In genomic region chrX:162902040-162902734, GRCm38 (mm10) we compare ENCODE assay signal across 8 mouse cellular contexts. TPM values are rescaled to one million over a fixed set of nuclear protein-coding genes. Genes with fewer than 3 reads are reported as not detected.
DNase-seq lines count a peak whose midpoint lies in the region; ATAC-seq and TF ChIP-seq lines count a peak whose summit lies in the region.

No protein-coding gene starts in this region.

- H3K36me3 ChIP-seq in limb, embryonic 12.5 days, result no peaks in the 10 kb centered on the region
- no peaks in the 10 kb centered on the region for H3K36me3 ChIP-seq in midbrain, embryonic 12.5 days
- no peaks in the 10 kb centered on the region for H3K36me3 ChIP-seq in small intestine, adult 2 months (ENCODE audit: control insufficient read depth, insufficient read depth, low read length)

- H3K9me3 ChIP-seq in limb, embryonic 12.5 days, result no peaks in the 10 kb centered on the region
- H3K9me3 ChIP-seq in midbrain, embryonic 12.5 days, result no peaks in the 10 kb centered on the region

- H3K4me2 ChIP-seq in limb, embryonic 12.5 days, result peak overlapping the region; percentile 52
- peak overlapping the region; percentile 63 for H3K4me2 ChIP-seq in midbrain, embryonic 12.5 days (replicated peaks)

- peaks cover 9% of the 10 kb centered on the region for H3K27me3 ChIP-seq in limb, embryonic 12.5 days
- peaks cover 4% of the 10 kb centered on the region; the same call in 1 of the 2 replicates for H3K27me3 ChIP-seq in midbrain, embryonic 12.5 days
- H3K27me3 ChIP-seq in small intestine, adult 2 months (ENCODE audit: control insufficient read depth, insufficient read depth, low read length), result no peaks in the 10 kb centered on the region

- H3K4me3 ChIP-seq in limb, embryonic 12.5 days (replicated peaks), result peak overlapping the region; percentile 60
- H3K4me3 ChIP-seq in midbrain, embryonic 12.5 days, result peak overlapping the region; percentile 59
- peak overlapping the region; percentile 100 for H3K4me3 ChIP-seq in small intestine, adult 2 months (ENCODE audit: low read depth, low read length)

- H3K9ac ChIP-seq in limb, embryonic 12.5 days (replicated peaks), result peak overlapping the region; percentile 68
- peak overlapping the region; percentile 66 for H3K9ac ChIP-seq in midbrain, embryonic 12.5 days (replicated peaks)

- peak; percentile 28 to 51 for DNase-seq in left cerebral cortex, adult 18-20 months (ENCODE audit: low spot score in 2 of 2)
- no peak for DNase-seq in left cerebral cortex, adult 11 months (ENCODE audit: low spot score)
- DNase-seq in embryo, embryonic 9.5 days (ENCODE audit: extremely low spot score), result peak; percentile 6
- peak; percentile 67 for DNase-seq in kidney, adult 18-20 months

- peak overlapping the region; percentile 85 for H3K27ac ChIP-seq in limb, embryonic 12.5 days
- peak overlapping the region; percentile 30; the same call in 1 of the 2 replicates for H3K27ac ChIP-seq in midbrain, embryonic 12.5 days (replicated peaks)
- H3K27ac ChIP-seq in small intestine, adult 2 months (ENCODE audit: insufficient read depth, low read depth, low read length), result peak overlapping the region; percentile 72

- no peak for TF ChIP-seq POLR2A in small intestine, adult 2 months (IDR thresholded peaks at IDR 0.05; ENCODE audit: low read depth, low read length)

- ATAC-seq in granulocyte monocyte progenitor cell, adult 5-6 weeks (replicated peaks; ENCODE audit: poor library complexity, severe bottlenecking), result peak; percentile 81
- ATAC-seq in limb, embryonic 12.5 days (ENCODE audit: insufficient number of reproducible peaks, insufficient read depth, low FRiP score, low TSS enrichment, low read depth), result peak; percentile 67
- ATAC-seq in midbrain, embryonic 12.5 days (ENCODE audit: low FRiP score, low read depth), result peak; percentile 75

- 22% methylated on average over 29 of the region's 29 CpGs for WGBS in limb, embryonic 12.5 days
- 27% methylated on average over 29 of the region's 29 CpGs for WGBS in midbrain, embryonic 12.5 days
- WGBS in small intestine, adult 2 months, result 10% methylated on average over 29 of the region's 29 CpGs

- H3K4me1 ChIP-seq in limb, embryonic 12.5 days (replicated peaks), result no peaks in the 10 kb centered on the region
- peaks cover 3% of the 10 kb centered on the region; the same call in 1 of the 2 replicates for H3K4me1 ChIP-seq in midbrain, embryonic 12.5 days
- H3K4me1 ChIP-seq in small intestine, adult 2 months (ENCODE audit: control insufficient read depth, insufficient read depth, insufficient read length, low read length), result no peaks in the 10 kb centered on the region; the same call in 1 of the 2 replicates

- peak; percentile 8; the same call in 1 of the 2 replicates for TF ChIP-seq CTCF in small intestine, adult 2 months (IDR thresholded peaks at IDR 0.05; ENCODE audit: extremely low read depth, insufficient read length, insufficient replicate concordance, low read depth, low read length)

RNA-seq across cellular contexts. Expression of gene Ctps2, which starts 1.1 kb away (rescaled TPM):
- 10 to 100 TPM; 67.9 to 71.6 TPM for total RNA-seq in left cerebral cortex, adult 18-20 months (2021)
- total RNA-seq in granulocyte monocyte progenitor cell, adult 5-6 weeks (2014; fragmentation: Nextera tagmentation), result 88.1 and 119 TPM in 2 replicates
- total RNA-seq in granulocyte monocyte progenitor cell, adult 5-6 weeks (2017), result 91.0 and 91.3 TPM in 2 replicates
- polyA plus RNA-seq in limb, embryonic 12.5 days (2016; fragmentation: Nextera tagmentation; extraction: Ambion mirVana), result 114 and 118 TPM in 2 replicates
- polyA plus RNA-seq in midbrain, embryonic 12.5 days (2016; fragmentation: Nextera tagmentation; extraction: Ambion mirVana), result 92.5 and 96.1 TPM in 2 replicates
- polyA plus RNA-seq in small intestine, adult 2 months (2012; rRNA removed), result 2.2 and 2.3 TPM in 2 replicates

RNA-seq across cellular contexts. Expression of gene Syap1, which starts 13.9 kb away (rescaled TPM):
- 10 to 100 TPM; 25.8 to 28.3 TPM for total RNA-seq in left cerebral cortex, adult 18-20 months (2021)
- total RNA-seq in granulocyte monocyte progenitor cell, adult 5-6 weeks (2014; fragmentation: Nextera tagmentation), result 11.4 and 16.9 TPM in 2 replicates
- total RNA-seq in granulocyte monocyte progenitor cell, adult 5-6 weeks (2017), result 33.9 and 36.4 TPM in 2 replicates
- polyA plus RNA-seq in limb, embryonic 12.5 days (2016; fragmentation: Nextera tagmentation; extraction: Ambion mirVana), result 45.6 and 50.3 TPM in 2 replicates
- 36.0 and 37.8 TPM in 2 replicates for polyA plus RNA-seq in midbrain, embryonic 12.5 days (2016; fragmentation: Nextera tagmentation; extraction: Ambion mirVana)
- polyA plus RNA-seq in small intestine, adult 2 months (2012; rRNA removed), result 6.1 and 8.3 TPM in 2 replicates

Comparison
In these comparisons a context has a peak if more than half of its experiments do, and no peak if none do; other contexts are left out.
1. H3K27ac ChIP-seq: peak in every context shown above with its lines; median percentile 85 in limb, embryonic 12.5 days; 72 in small intestine, adult 2 months; 30 in midbrain, embryonic 12.5 days.
2. RNA of gene Ctps2, which starts 1.1 kb away (polyA plus RNA-seq): 114 to 118 TPM in limb, embryonic 12.5 days and 92.5 to 96.1 TPM in midbrain, embryonic 12.5 days; 2.2 to 2.3 TPM in small intestine, adult 2 months; every median in the first group is over 10 times any median in the second.
3. Peak in every context shown above with its lines, with median percentiles within 50 percentile points of each other: ATAC-seq and H3K4me3 ChIP-seq.